Mouse (Mus musculus): ENCODE measurements around the gene Amtn. TPM values are rescaled to one million over a fixed set of nuclear protein-coding genes. Genes with fewer than 3 reads are reported as not detected.
"Not testable (repeated sequence)": the region's sequence is repeated elsewhere in the genome, so short reads cannot be mapped to it uniquely, and the experiment has no call there.

Amtn gene
- not detected in 2 replicates for polyA plus RNA-seq (2012; rRNA removed)

- DNase-seq (ENCODE audit: low read depth, low spot score), result no peak
- 74% methylated on average over 4 of the region's 4 CpGs for WGBS
Measured at GRCm38 (mm10) chr5:88375808-88376207, at the start of gene Amtn. Gene Amtn, plus strand, starts transcription at chr5:88376108.

- not testable (repeated sequence) for DNase-seq (ENCODE audit: low read depth, low spot score)
- 57% methylated on average over 2 of the region's 2 CpGs for WGBS
Measured at GRCm38 (mm10) chr5:88348533-88348932, 27.4 kb upstream of the Amtn start.

- peak; percentile 7 for DNase-seq (ENCODE audit: low read depth, low spot score)
- 6% methylated on average over 5 of the region's 5 CpGs for WGBS
Measured at GRCm38 (mm10) chr5:88364768-88365167, 11.1 kb upstream of the Amtn start.

- WGBS, result 19% methylated on average over 1 of the region's 1 CpGs
- DNase-seq (ENCODE audit: low read depth, low spot score), result no peak
Measured at GRCm38 (mm10) chr5:88366886-88367285, 9.0 kb upstream of the Amtn start.

GRCm38 (mm10) chr5:88370578-88371232, 5.2 kb upstream of the Amtn start:
- DNase-seq (ENCODE audit: low read depth, low spot score), result no peak
- WGBS, result 26% methylated on average over 6 of the region's 6 CpGs

GRCm38 (mm10) chr5:88372563-88372962, 3.3 kb upstream of the Amtn start:
- no peak for DNase-seq (ENCODE audit: low read depth, low spot score)
- whole genome bisulfite sequencing, result 44% methylated on average over 6 of the region's 6 CpGs

- 77% methylated on average over 2 of the region's 2 CpGs for WGBS
- DNase-seq (ENCODE audit: low read depth, low spot score), result not testable (repeated sequence)
Measured at GRCm38 (mm10) chr5:88391960-88392359, 16.1 kb downstream of the Amtn start.

- DNase-seq (ENCODE audit: low read depth, low spot score), result no peak
- WGBS, result 71% methylated on average over 5 of the region's 5 CpGs
Measured at GRCm38 (mm10) chr5:88398581-88398980, 22.7 kb downstream of the Amtn start.

- WGBS, result 3% methylated on average over 6 of the region's 6 CpGs
Measured at GRCm38 (mm10) chr5:88399849-88400248, 23.9 kb downstream of the Amtn start.

GRCm38 (mm10) chr5:88401464-88401863, 25.6 kb downstream of the Amtn start:
- 77% methylated on average over 3 of the region's 3 CpGs for WGBS
- no peak for DNase-seq (ENCODE audit: low read depth, low spot score)

More at GRCm38 (mm10) chr5:88399849-88400248, 23.9 kb downstream of the Amtn start:
- DNase-seq (ENCODE audit: low read depth, low spot score), result peak; percentile 27

GRCm38 (mm10) chr5:88420319-88421065, 44.6 kb downstream of the Amtn start:
- 79% methylated on average over 8 of the region's 8 CpGs for WGBS
- DNase-seq (ENCODE audit: low read depth, low spot score), result no peak

GRCm38 (mm10) chr5:88424892-88425291, 49.0 kb downstream of the Amtn start:
- not testable (repeated sequence) for DNase-seq (ENCODE audit: low read depth, low spot score)
- 68% methylated on average over 2 of the region's 2 CpGs for WGBS

- no peak for DNase-seq (ENCODE audit: low read depth, low spot score)
- 17% methylated on average over 1 of the region's 1 CpGs for WGBS
Measured at GRCm38 (mm10) chr5:88426753-88427152, 50.8 kb downstream of the Amtn start.

Other genes with a start within 250 kb of the Amtn start
- not detected in 2 replicates for gene Gm11115, start 222.0 kb upstream of the Amtn start, polyA plus RNA-seq (2012; rRNA removed)
- gene Gm7714, start 107.2 kb upstream of the Amtn start, polyA plus RNA-seq (2012; rRNA removed), result not detected in 2 replicates
- not detected in 2 replicates for gene Prol1, start 58.8 kb upstream of the Amtn start, polyA plus RNA-seq (2012; rRNA removed)
- not detected in 2 replicates for gene Ambn, start 79.9 kb downstream of the Amtn start, polyA plus RNA-seq (2012; rRNA removed)
- gene Enam, start 111.9 kb downstream of the Amtn start, polyA plus RNA-seq (2012; rRNA removed), result 0.04 TPM in 1 of 2 replicates, not detected in the other
- 949 and 1,956 TPM in 2 replicates for gene Jchain, start 151.8 kb downstream of the Amtn start, polyA plus RNA-seq (2012; rRNA removed)
- 6.0 and 7.8 TPM in 2 replicates for gene Utp3, start 178.4 kb downstream of the Amtn start, polyA plus RNA-seq (2012; rRNA removed)
- 4.9 and 7.6 TPM in 2 replicates for gene Rufy3, start 188.9 kb downstream of the Amtn start, polyA plus RNA-seq (2012; rRNA removed)